Mouse (Mus musculus): ENCODE data around the gene Tmem44. TPM values are rescaled to one million over a fixed set of nuclear protein-coding genes. Genes with fewer than 3 reads are reported as not detected.
A peak's percentile ranks its signal among the peaks of the same experiment; 100 is the strongest.

Tmem44 gene
- polyA plus RNA-seq, 1 experiment from 2014 or later, result 30.9 TPM

DNA sequence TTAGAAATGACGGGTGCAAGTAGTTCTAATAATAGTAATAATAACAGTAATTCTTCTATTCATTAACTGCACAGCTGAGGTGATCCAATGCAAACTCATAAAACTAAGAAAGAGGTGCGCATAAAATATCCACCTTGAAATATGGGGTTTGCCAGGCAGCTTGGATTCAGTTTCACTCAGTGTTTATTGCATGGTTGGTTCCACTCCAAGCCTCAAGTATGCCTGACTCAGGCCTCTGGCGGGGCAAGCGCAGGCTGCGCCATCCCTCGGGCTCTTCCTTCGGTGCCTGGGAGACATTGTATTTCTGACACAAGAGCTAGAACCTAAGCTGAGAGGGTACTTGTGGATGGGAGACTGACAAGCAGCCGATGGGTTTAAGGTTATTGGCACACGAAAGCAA is 32.0 kb downstream of the Tmem44 start:
- H3K27me3 ChIP-seq (ENCODE audit: control insufficient read depth, insufficient read depth, low read length), result no peaks in the 10 kb centered on the region
- no peaks in the 10 kb centered on the region for H3K36me3 ChIP-seq (ENCODE audit: control insufficient read depth, insufficient read depth, low read length)
- H3K4me3 ChIP-seq (ENCODE audit: low read depth, low read length), result no peak overlapping the region
- no peak for DNase-seq (ENCODE audit: low spot score)
- no peak overlapping the region for H3K4me2 ChIP-seq (replicated peaks; ENCODE audit: low read depth, low read length)
- no peak for ATAC-seq (ENCODE audit: low FRiP score)
- no peak overlapping the region for H3K9ac ChIP-seq (ENCODE audit: low read depth, low read length)
- H3K4me1 ChIP-seq (replicated peaks; ENCODE audit: control insufficient read depth, insufficient read depth, low read length), result no peaks in the 10 kb centered on the region
- H3K27ac ChIP-seq (ENCODE audit: low read depth, low read length), result no peak overlapping the region
- 85% methylated on average over 9 of the region's 9 CpGs for WGBS
- H3K9me3 ChIP-seq (ENCODE audit: control insufficient read depth, low read length), result no peaks in the 10 kb centered on the region

DNA sequence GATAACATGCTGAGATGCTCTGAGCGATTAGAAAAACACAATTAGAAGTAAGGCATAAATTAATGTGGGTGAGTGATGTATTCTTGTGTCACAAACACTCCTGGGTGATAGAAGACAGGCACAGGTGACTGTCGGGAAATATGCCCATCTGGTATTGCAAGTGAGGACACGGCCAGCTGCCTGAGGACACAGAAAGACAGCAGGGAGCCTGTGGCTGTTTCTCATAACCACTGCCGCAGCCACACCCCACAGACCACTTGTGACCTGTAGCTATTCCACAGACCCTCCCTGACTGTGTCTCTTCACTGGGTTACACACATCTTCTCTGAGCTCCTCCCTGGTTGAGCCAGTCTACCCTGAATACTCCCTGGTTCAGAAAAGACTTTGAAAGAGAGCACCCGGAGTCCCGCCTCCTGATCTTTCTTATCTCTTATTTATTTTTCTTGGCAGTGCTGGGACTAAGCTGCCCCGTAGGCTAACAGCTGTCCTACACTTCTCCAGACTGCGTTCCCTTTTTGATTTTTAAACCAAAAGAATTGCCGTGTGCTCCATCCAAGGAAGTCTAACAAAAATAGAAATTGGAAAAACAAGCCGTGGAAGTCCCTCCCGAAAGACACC is 32.9 kb downstream of the Tmem44 start:
- ATAC-seq (ENCODE audit: low FRiP score) (no peak), DNase-seq (ENCODE audit: low spot score) (no peak)
- WGBS, result 61% methylated on average over 11 of the region's 11 CpGs
- H3K27me3 ChIP-seq (ENCODE audit: control insufficient read depth, insufficient read depth, low read length), result no peaks in the 10 kb centered on the region
- no peak overlapping the region for H3K4me2 ChIP-seq (replicated peaks; ENCODE audit: low read depth, low read length)
- H3K4me3 ChIP-seq (ENCODE audit: low read depth, low read length), result no peak overlapping the region
- H3K9me3 ChIP-seq (ENCODE audit: control insufficient read depth, low read length), result no peaks in the 10 kb centered on the region
- no peaks in the 10 kb centered on the region for H3K36me3 ChIP-seq (ENCODE audit: control insufficient read depth, insufficient read depth, low read length)
- H3K9ac ChIP-seq (ENCODE audit: low read depth, low read length), result no peak overlapping the region
- no peaks in the 10 kb centered on the region for H3K4me1 ChIP-seq (replicated peaks; ENCODE audit: control insufficient read depth, insufficient read depth, low read length)
- no peak overlapping the region for H3K27ac ChIP-seq (ENCODE audit: low read depth, low read length)

DNA sequence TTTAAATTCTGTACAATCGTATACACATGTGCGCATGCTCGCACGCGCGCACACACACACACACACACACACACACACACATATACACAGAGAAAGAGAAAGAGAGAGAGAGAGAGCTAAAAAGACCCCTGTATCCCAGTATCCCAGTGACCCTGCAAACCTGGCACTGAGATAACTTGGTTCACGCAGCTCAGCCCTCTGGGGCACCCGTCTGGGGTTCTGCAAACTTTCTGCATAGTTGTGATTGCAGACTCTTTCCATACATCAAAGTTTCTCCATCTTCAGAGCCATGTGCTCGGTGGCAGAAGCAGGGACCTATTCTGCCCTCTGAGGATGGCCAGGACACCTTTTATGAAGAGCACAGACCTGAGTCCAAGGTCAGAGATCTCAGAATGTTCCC is 33.6 kb downstream of the Tmem44 start:
- no peak for ATAC-seq (ENCODE audit: low FRiP score)
- WGBS, result 86% methylated on average over 9 of the region's 9 CpGs
- H3K27me3 ChIP-seq (ENCODE audit: control insufficient read depth, insufficient read depth, low read length), result no peaks in the 10 kb centered on the region
- no peaks in the 10 kb centered on the region for H3K4me1 ChIP-seq (replicated peaks; ENCODE audit: control insufficient read depth, insufficient read depth, low read length)
- no peak overlapping the region for H3K4me3 ChIP-seq (ENCODE audit: low read depth, low read length)
- DNase-seq (ENCODE audit: low spot score), result no peak
- no peaks in the 10 kb centered on the region for H3K9me3 ChIP-seq (ENCODE audit: control insufficient read depth, low read length)
- H3K9ac ChIP-seq (ENCODE audit: low read depth, low read length), result no peak overlapping the region
- no peak overlapping the region for H3K27ac ChIP-seq (ENCODE audit: low read depth, low read length)
- no peak overlapping the region for H3K4me2 ChIP-seq (replicated peaks; ENCODE audit: low read depth, low read length)
- no peaks in the 10 kb centered on the region for H3K36me3 ChIP-seq (ENCODE audit: control insufficient read depth, insufficient read depth, low read length)

DNA sequence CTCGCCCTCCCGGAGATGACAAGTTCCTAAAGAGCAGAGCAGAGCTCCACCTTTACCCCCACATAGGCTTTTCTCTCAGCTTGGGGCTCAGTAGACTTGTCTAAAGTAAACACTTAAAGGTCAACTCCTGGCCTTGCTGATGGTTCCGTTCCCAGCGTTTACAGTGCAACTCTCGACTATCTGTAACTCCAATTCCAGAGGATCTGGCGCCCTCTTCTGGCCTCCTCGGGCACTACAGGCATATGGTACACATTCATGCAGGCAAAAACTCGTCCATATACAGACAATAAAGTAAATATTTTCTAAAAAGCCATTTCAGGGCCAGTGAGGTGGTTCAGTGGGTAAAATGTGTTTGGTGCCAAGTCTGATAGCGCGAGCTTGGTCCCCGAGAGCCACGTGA is 35.2 kb downstream of the Tmem44 start:
- 65% methylated on average over 12 of the region's 12 CpGs for WGBS
- Histone ChIP-seq H3K4me3 (ENCODE audit: low read depth, low read length) (no peak overlapping the region), H3K4me2 (replicated peaks; ENCODE audit: low read depth, low read length) (no peak overlapping the region), H3K4me1 (replicated peaks; ENCODE audit: control insufficient read depth, insufficient read depth, low read length) (no peaks in the 10 kb centered on the region), H3K9ac (ENCODE audit: low read depth, low read length) (no peak overlapping the region), H3K9me3 (ENCODE audit: control insufficient read depth, low read length) (no peaks in the 10 kb centered on the region), H3K27ac (ENCODE audit: low read depth, low read length) (no peak overlapping the region), H3K36me3 (ENCODE audit: control insufficient read depth, insufficient read depth, low read length) (no peaks in the 10 kb centered on the region), H3K27me3 (ENCODE audit: control insufficient read depth, insufficient read depth, low read length) (no peaks in the 10 kb centered on the region)
- DNase-seq (ENCODE audit: low spot score) (peak; percentile 50), ATAC-seq (ENCODE audit: low FRiP score) (no peak)

DNA sequence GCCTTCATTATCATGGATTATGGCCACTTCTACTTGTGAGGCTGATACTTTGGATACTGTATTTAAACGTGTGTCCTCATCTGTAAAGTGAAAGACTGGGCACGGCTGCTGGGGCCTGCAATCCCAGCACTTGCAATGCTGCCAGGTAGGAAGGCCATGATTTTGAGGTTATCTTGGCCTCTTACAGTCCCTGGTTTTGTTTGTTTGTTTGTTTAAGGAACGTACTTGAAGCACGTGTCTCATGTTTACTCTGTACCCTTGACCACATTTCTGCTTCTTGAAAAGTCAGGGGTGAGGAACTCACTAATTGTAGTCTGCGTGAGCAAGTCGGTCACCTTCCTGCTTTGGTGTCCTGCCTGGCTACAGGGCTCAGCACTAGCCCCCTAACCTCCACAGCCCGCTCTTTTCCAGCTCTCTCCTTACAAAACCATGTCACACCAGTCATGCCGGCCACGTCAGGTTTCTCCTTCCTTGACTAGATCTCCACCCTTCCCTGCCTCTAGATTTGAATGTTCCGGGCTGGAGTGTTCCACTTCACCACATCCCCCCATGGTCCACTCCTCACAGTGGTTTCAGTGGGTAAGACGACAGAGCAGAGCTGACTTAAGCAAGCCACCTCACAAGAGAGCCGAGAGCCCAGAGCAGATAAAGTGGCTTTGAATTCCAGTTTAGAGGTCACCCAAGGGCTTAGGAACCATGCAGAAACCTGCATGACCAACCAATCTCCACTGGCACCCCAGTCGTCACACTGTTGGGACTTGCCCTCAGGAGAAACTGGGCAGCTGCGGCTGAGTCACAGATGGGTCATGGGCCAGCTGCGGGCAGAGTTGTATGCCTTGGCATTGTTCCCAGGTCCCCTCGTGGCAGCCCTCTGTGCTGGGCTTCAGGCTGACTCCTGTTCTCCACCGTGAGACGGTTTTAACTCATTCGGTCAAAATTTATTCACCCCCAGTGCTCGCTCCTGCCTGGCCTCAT is 37.3 kb downstream of the Tmem44 start:
- Histone ChIP-seq H3K27ac (ENCODE audit: low read depth, low read length) (no peak overlapping the region), H3K9ac (ENCODE audit: low read depth, low read length) (no peak overlapping the region), H3K27me3 (ENCODE audit: control insufficient read depth, insufficient read depth, low read length) (no peaks in the 10 kb centered on the region; the same call in 1 of the 2 replicates), H3K4me3 (ENCODE audit: low read depth, low read length) (no peak overlapping the region), H3K9me3 (ENCODE audit: control insufficient read depth, low read length) (no peaks in the 10 kb centered on the region), H3K4me1 (replicated peaks; ENCODE audit: control insufficient read depth, insufficient read depth, low read length) (no peaks in the 10 kb centered on the region), H3K4me2 (replicated peaks; ENCODE audit: low read depth, low read length) (no peak overlapping the region), H3K36me3 (ENCODE audit: control insufficient read depth, insufficient read depth, low read length) (no peaks in the 10 kb centered on the region)
- DNase-seq (ENCODE audit: low spot score) (no peak), ATAC-seq (ENCODE audit: low FRiP score) (no peak)
- WGBS, result 81% methylated on average over 20 of the region's 20 CpGs

DNA sequence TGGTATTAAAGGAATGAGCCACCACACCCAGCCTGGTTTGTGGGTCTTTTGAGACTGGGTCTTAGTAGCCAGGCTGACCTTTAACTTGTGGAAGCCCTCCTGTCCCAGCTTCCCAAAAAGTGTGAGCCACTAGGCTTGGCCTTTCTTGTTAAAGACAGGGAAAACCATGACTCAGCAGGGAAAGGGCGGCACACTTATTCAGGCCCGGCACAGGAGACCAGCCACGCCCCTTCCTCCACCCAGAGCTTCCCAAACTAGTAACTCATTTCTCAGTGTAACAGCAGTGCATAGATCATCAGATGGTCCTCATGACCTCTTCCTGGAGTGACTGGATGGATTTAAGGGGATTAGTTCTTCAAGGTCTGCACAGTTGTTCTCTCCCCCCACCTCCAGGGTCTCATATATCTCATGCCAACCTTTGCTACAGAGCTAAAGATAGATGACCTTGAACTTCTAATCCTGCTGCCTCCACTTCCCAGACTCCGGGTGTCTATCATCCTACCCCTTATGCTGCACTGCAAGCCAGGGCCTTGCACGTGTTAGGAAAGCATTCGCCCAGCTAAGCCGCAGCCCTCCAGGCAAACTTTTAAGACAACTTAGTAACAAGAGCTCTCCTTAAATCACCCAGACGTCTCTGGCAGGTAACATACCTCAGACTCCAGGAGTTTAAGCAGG is 38.1 kb downstream of the Tmem44 start:
- H3K9me3 ChIP-seq (ENCODE audit: control insufficient read depth, low read length), result no peaks in the 10 kb centered on the region
- ATAC-seq (ENCODE audit: low FRiP score) (no peak), DNase-seq (ENCODE audit: low spot score) (no peak)
- 59% methylated on average over 8 of the region's 8 CpGs for WGBS
- H3K36me3 ChIP-seq (ENCODE audit: control insufficient read depth, insufficient read depth, low read length), result no peaks in the 10 kb centered on the region
- no peak overlapping the region for H3K27ac ChIP-seq (ENCODE audit: low read depth, low read length)
- H3K9ac ChIP-seq (ENCODE audit: low read depth, low read length), result no peak overlapping the region
- no peak overlapping the region for H3K4me2 ChIP-seq (replicated peaks; ENCODE audit: low read depth, low read length)
- no peak overlapping the region for H3K4me3 ChIP-seq (ENCODE audit: low read depth, low read length)
- H3K27me3 ChIP-seq (ENCODE audit: control insufficient read depth, insufficient read depth, low read length), result no peaks in the 10 kb centered on the region; the same call in 1 of the 2 replicates
- no peaks in the 10 kb centered on the region for H3K4me1 ChIP-seq (replicated peaks; ENCODE audit: control insufficient read depth, insufficient read depth, low read length)

DNA sequence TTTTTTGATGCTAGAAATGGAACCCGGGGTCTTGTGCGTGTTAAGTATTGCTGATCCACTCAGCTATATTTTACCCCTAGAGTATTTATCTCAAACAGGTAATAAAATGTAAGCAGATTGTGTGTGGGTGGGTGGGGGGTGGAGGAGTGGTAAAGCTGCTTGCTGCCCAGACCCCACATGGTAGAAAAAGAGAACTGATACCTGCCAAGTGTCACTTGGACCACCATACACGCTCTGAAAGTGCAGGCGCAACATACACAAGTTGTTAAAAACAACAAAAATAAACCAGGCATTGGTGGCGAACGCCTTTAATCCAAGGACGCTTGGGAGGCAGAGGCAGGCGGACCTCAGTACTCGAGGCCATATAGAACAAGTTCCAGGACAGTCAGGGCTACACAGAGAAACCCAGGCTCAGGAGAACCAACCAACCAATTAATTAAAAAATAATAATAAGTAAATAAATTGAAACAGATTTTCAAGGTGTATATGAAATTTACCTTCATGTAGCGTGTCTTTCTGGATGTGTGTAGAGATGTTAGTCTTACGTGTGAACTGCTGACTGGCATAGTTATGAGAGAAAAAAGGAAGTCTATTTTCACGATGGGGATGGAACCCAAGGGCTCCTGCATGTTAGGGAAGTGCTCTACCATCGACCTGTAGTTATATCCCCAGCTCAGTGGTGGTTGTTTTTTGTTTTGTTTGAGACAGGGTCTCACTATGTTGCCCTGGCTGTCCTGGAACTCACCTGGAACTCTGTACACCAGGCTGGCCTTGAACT is 38.9 kb downstream of the Tmem44 start:
- no peaks in the 10 kb centered on the region for H3K9me3 ChIP-seq (ENCODE audit: control insufficient read depth, low read length)
- H3K9ac ChIP-seq (ENCODE audit: low read depth, low read length), result no peak overlapping the region
- H3K27me3 ChIP-seq (ENCODE audit: control insufficient read depth, insufficient read depth, low read length), result no peaks in the 10 kb centered on the region; the same call in 1 of the 2 replicates
- H3K4me1 ChIP-seq (replicated peaks; ENCODE audit: control insufficient read depth, insufficient read depth, low read length), result no peaks in the 10 kb centered on the region
- peak overlapping the region; percentile 71 for H3K4me2 ChIP-seq (replicated peaks; ENCODE audit: low read depth, low read length)
- WGBS, result 81% methylated on average over 13 of the region's 13 CpGs
- no peaks in the 10 kb centered on the region for H3K36me3 ChIP-seq (ENCODE audit: control insufficient read depth, insufficient read depth, low read length)
- ATAC-seq (ENCODE audit: low FRiP score) (no peak), DNase-seq (ENCODE audit: low spot score) (no peak)
- no peak overlapping the region for H3K27ac ChIP-seq (ENCODE audit: low read depth, low read length)
- H3K4me3 ChIP-seq (ENCODE audit: low read depth, low read length), result peak overlapping the region; percentile 68
